Mouse (Mus musculus) heart, embryonic 11.5 days (tissue): ENCODE measurements around the gene Pcsk2. TPM values are rescaled to one million over a fixed set of nuclear protein-coding genes. Genes with fewer than 3 reads are reported as not detected.

Source experiments
- ATAC-seq: fragments of 200-750 bp; cut with Nextera tagmentation; replicated peaks from 2 replicates; pipeline ENCODE4 v1.8.0; 2017; ENCODE audit warnings: moderate library complexity; ENCODE audit not compliant: insufficient number of reproducible peaks, low FRiP score, low TSS enrichment
- H3K27ac ChIP-seq: fragments of 300-500 bp; sonication (generic); 2 replicates; pipeline ENCODE4 v1.5.1; 2014; ENCODE audit warnings: mild to moderate bottlenecking, low read depth, low read length
- H3K27me3 ChIP-seq: fragments of 300-500 bp; sonication (generic); 2 replicates; pipeline ENCODE4 v1.6.1; 2014; ENCODE audit warnings: mild to moderate bottlenecking, low read length, mixed read lengths; ENCODE audit not compliant: control insufficient read depth, insufficient read depth
- H3K36me3 ChIP-seq: fragments of 300-500 bp; sonication (generic); 2 replicates; pipeline ENCODE4 v1.6.1; 2014; ENCODE audit warnings: mild to moderate bottlenecking, low read length, moderate library complexity, mixed read lengths; ENCODE audit not compliant: control insufficient read depth, insufficient read depth
- H3K4me1 ChIP-seq: fragments of 300-500 bp; sonication (generic); 2 replicates; pipeline ENCODE4 v1.6.1; 2014; ENCODE audit warnings: low read length; ENCODE audit not compliant: control insufficient read depth, insufficient read depth
- H3K4me2 ChIP-seq: fragments of 300-500 bp; sonication (generic); 2 replicates; pipeline ENCODE4 v1.6.1; 2014; ENCODE audit warnings: mild to moderate bottlenecking, moderate library complexity
- H3K4me3 ChIP-seq: fragments of 300-500 bp; sonication (generic); 2 replicates; pipeline ENCODE4 v1.5.1; 2014; ENCODE audit warnings: low read depth, low read length
- H3K9ac ChIP-seq: fragments of 300-500 bp; sonication (generic); 2 replicates; pipeline ENCODE4 v1.6.1; 2014; ENCODE audit warnings: mild to moderate bottlenecking, low read depth, low read length, moderate library complexity
- H3K9me3 ChIP-seq: fragments of 300-500 bp; sonication (generic); replicated peaks from 2 replicates; pipeline ENCODE4 v1.6.1; 2016; ENCODE audit warnings: low read length; ENCODE audit not compliant: control insufficient read depth
- WGBS: fragments of 180-500 bp; shearing (Covaris S2); extraction: QIAGEN DNeasy Blood & Tissue Kit; methylation state at CpG from one replicate; pipeline ENCODE4 v1.1.7; 2014; ENCODE audit not compliant: insufficient replicate concordance; 5-methylcytosine and 5-hydroxymethylcytosine counted together
- polyA plus RNA-seq: library from polyadenylated mRNA; unstranded; fragments of >200 nt; fragmentation: Nextera tagmentation; extraction: Ambion mirVana; gene quantifications from 2 replicates; pipeline ENCODE4 v1.2.1, GENCODE M21; 2014

Gene Pcsk2
- polyA plus RNA-seq, 1 experiment from 2014 or later, result 0.09 TPM

DNA sequence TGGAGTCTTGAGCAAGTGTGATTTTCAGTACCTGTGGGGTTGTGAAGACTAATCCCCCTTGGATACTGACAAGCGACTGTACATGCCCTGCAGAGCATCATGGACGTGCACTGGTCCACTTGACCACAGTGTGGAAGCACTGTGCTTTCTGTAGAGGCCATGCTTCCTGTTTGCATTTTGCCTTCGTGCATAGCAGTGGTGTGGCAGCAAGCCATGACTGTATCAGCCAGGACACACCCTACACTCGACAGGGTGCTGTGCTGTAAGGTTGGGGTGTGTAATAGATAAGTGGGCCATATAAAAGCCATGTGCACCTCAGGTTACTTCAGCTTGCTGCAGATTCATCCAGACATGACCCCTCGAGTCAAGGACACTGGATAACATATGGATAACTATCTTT lies 292.7 kb downstream of the Pcsk2 start:
- 48% methylated on average over 5 of the region's 5 CpGs for WGBS
- 0 out of 2 replicates have a peak, but pooled peaks have one; percentile 47 for ATAC-seq
- H3K4me3 ChIP-seq, result no peak overlapping the region
- no peak overlapping the region for H3K27ac ChIP-seq
- no peaks in the 10 kb centered on the region for H3K36me3 ChIP-seq
- no peak overlapping the region for H3K4me2 ChIP-seq
- H3K9ac ChIP-seq, result no peak overlapping the region
- peaks cover 4% of the 10 kb centered on the region; the same call in 1 of the 2 replicates for H3K4me1 ChIP-seq
- no peaks in the 10 kb centered on the region for H3K9me3 ChIP-seq
- H3K27me3 ChIP-seq, result no peaks in the 10 kb centered on the region

DNA sequence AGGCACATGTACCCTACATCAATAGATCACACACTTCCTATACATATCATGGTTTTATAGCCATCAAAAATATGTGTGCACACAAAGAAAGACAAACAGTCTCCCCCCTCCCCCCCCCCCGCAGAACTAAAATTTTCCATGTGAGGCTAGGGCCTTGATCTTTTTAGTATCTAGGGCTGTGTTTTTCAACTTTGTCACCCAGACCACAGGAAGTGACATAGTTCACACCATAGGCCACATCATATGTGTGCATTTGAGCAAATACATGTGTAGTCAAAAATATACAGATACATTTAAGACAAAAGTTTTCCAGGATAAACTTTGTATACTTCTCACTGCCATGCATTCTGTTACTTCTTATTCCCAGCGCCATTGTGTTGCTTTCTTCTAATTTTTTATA lies 293.5 kb downstream of the Pcsk2 start:
- Histone ChIP-seq H3K9ac (no peak overlapping the region), H3K36me3 (no peaks in the 10 kb centered on the region), H3K4me1 (no peaks in the 10 kb centered on the region), H3K4me2 (no peak overlapping the region), H3K4me3 (no peak overlapping the region), H3K27me3 (no peaks in the 10 kb centered on the region), H3K27ac (no peak overlapping the region), H3K9me3 (no peaks in the 10 kb centered on the region)
- ATAC-seq, result no peak
- WGBS, result 86% methylated on average over 2 of the region's 2 CpGs

DNA sequence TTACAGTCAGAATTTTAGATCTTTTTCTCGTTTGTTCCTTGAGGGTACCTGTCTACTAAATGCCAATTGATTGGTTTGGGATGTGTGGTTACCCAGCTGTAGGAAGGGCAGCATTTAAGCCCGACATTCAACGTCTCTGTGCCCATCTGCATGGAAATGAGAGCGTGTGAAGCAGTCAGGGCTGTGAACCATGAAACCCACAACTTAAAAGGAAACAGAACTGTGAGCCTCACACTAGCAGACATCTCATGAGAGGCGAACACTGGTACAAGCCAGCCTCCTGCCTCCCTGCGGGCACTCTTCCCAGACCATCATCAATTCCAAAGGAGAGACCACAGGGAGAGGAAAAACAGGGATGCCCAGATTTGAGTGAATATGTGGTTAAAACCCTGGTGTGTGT lies 294.9 kb downstream of the Pcsk2 start:
- Histone ChIP-seq H3K4me3 (no peak overlapping the region), H3K36me3 (no peaks in the 10 kb centered on the region), H3K4me2 (no peak overlapping the region), H3K27ac (no peak overlapping the region), H3K4me1 (no peaks in the 10 kb centered on the region), H3K27me3 (no peaks in the 10 kb centered on the region), H3K9me3 (no peaks in the 10 kb centered on the region), H3K9ac (no peak overlapping the region)
- 81% methylated on average over 6 of the region's 6 CpGs for WGBS
- ATAC-seq, result no peak

DNA sequence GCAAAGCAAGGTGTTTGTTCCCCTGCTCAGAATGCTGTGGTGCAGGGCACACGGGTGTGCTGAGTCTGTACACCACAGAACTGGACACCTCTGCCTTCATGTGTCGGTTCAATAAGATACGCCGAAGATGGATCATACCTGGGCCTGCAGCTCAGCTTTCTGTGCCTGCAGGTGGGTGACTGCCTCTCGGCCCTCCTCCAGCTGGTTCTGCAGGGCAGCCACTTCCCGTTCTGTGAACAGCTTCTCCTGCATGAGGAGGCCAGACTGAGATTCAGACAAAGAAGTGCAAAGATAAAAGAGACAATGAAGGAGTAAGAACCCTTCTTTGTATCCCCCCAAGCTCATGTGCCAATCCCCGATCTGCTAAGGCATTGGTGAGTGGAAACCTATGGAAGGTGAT lies 295.6 kb downstream of the Pcsk2 start:
- Histone ChIP-seq H3K9ac (no peak overlapping the region), H3K9me3 (no peaks in the 10 kb centered on the region), H3K4me2 (no peak overlapping the region), H3K36me3 (no peaks in the 10 kb centered on the region), H3K27ac (no peak overlapping the region), H3K27me3 (no peaks in the 10 kb centered on the region), H3K4me3 (no peak overlapping the region), H3K4me1 (no peaks in the 10 kb centered on the region)
- no peak for ATAC-seq
- 80% methylated on average over 7 of the region's 7 CpGs for WGBS

DNA sequence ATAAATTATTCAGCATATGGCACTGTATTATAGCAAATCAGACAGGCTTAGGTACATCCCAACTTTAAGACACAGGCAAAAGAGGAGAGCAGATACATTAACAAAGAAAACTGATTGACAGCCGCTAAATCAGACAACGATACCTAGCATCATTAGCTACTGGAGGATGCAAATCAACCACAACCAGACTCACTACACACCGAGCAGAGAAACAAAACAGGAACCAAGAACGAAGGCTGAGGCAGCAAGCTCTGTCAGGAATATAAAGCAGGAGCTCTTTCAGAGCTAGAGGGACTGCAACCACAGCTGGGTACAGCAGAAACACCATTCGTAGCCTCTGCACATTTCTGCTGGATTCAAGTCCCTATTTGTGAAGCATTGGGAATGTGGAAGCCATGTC lies 298.8 kb downstream of the Pcsk2 start:
- H3K9ac ChIP-seq, result no peak overlapping the region
- peaks cover 6% of the 10 kb centered on the region; the same call in 1 of the 2 replicates for H3K4me1 ChIP-seq
- no peaks in the 10 kb centered on the region for H3K27me3 ChIP-seq
- no peak for ATAC-seq
- no peak overlapping the region for H3K4me3 ChIP-seq
- H3K4me2 ChIP-seq, result no peak overlapping the region
- H3K9me3 ChIP-seq, result no peaks in the 10 kb centered on the region
- H3K27ac ChIP-seq, result no peak overlapping the region
- WGBS, result 74% methylated on average over 5 of the region's 5 CpGs
- H3K36me3 ChIP-seq, result no peaks in the 10 kb centered on the region

DNA sequence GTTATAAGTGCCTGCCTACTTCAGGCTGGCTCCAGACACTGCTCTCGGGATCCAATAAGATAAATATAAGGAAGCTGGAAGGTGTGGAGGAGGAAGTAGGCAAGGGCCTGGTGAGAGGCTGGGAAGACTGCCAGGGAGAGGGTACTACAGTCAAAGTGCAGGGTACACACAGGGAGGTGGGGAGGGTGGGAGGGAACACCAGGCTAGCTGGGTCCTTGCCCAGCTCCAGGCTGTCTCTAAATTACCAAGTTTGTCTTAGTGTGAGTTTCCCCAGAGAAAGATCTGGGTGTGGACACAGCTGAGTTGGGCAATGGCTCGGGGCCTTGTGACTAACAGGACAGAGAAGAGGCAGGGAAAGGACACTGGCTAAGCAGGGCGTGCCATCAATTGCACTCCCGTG lies 300.8 kb downstream of the Pcsk2 start:
- 59% methylated on average over 4 of the region's 4 CpGs for WGBS

DNA sequence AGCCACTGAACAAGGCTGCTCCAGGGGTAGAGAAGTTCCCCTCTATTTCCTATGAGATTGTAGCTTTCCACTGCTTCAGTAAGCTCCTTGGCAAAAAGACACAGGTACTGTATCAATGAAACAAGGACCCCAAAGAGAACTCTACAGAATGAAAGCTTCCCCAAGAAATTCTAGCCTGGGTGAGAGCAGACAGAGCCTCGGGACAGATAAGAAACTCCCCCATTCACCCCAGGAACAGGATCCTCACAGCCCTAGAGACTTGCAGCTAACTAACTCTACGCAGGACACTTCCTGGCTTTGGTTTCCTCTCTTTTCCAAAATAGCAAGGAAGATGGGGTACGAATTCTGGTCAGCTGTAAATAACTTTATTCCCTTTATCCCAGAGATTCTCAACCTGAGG lies 301.3 kb downstream of the Pcsk2 start:
- Histone ChIP-seq H3K9me3 (no peaks in the 10 kb centered on the region), H3K27ac (no peak overlapping the region), H3K4me1 (peaks cover 6% of the 10 kb centered on the region; the same call in 1 of the 2 replicates), H3K9ac (no peak overlapping the region), H3K4me3 (no peak overlapping the region), H3K27me3 (no peaks in the 10 kb centered on the region), H3K4me2 (no peak overlapping the region), H3K36me3 (no peaks in the 10 kb centered on the region)
- no peak for ATAC-seq
- WGBS, result 42% methylated on average over 3 of the region's 3 CpGs

More for the DNA sequence above, 300.8 kb downstream of the Pcsk2 start:
- Histone ChIP-seq H3K27me3 (no peaks in the 10 kb centered on the region), H3K9ac (no peak overlapping the region), H3K4me2 (no peak overlapping the region), H3K4me1 (peaks cover 6% of the 10 kb centered on the region; the same call in 1 of the 2 replicates), H3K36me3 (no peaks in the 10 kb centered on the region), H3K27ac (no peak overlapping the region; the same call in 1 of the 2 replicates), H3K4me3 (no peak overlapping the region), H3K9me3 (no peaks in the 10 kb centered on the region)
- ATAC-seq, result 0 out of 2 replicates have a peak, but pooled peaks have one; percentile 31

DNA sequence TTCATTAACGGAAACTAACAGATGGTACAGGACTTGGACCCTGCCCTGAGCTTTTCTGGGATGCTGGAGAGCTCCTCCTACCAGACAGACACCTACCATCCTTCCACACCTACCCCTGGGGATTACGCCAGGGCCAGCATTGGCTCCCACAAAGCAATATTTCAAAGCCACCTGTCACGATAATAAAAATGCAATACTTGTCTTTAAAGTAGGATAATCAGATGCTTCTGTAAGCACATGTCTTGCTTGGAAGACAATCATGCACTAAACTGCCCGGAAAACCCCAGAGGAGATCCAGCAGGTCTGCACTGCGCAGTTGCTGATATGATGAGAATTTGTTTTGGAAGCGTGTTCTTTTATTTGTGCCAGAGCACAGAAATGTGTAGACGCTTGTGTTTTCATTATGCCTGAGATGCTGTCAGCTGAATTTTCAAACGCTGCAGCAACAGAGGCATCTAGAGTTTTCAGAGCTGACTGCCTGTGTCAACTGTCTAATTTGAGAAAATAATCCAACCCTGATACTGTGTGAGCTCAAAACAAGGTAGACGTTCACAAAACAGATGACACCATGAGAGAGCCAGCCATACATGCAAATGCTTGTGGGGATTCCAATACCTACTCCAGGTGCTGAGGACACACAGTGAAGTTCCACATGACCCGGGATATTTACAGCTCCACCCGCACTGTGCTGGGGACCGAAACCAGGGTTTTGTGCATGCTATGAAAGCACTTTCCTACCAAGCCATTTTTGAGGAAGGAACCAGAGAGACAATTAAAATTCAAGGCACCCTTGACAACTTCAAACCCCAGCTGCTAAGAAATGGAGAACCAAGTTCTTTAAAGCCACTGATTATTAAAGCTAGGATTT lies 305.6 kb downstream of the Pcsk2 start:
- no peaks in the 10 kb centered on the region for H3K27me3 ChIP-seq
- peaks cover 6% of the 10 kb centered on the region; the same call in 1 of the 2 replicates for H3K4me1 ChIP-seq
- H3K36me3 ChIP-seq, result no peaks in the 10 kb centered on the region
- 79% methylated on average over 12 of the region's 12 CpGs for WGBS
- ATAC-seq, result no peak
- H3K9ac ChIP-seq, result no peak overlapping the region
- no peaks in the 10 kb centered on the region for H3K9me3 ChIP-seq
- H3K4me2 ChIP-seq, result no peak overlapping the region
- no peak overlapping the region for H3K27ac ChIP-seq
- H3K4me3 ChIP-seq, result no peak overlapping the region
